Mouse (Mus musculus): ENCODE measurements around the gene Myom1. TPM values are rescaled to one million over a fixed set of nuclear protein-coding genes. Genes with fewer than 3 reads are reported as not detected.

Myom1 gene
- polyA plus RNA-seq, 1 experiment from 2014 or later = 5.7 TPM

- Histone ChIP-seq H3K4me3 (ENCODE audit: low read depth, low read length) (no peak overlapping the region), H3K27ac (ENCODE audit: low read depth) (peak overlapping the region; percentile 28), H3K27me3 (ENCODE audit: insufficient read depth, low read length) (no peaks in the 10 kb centered on the region), H3K4me2 (no peak overlapping the region), H3K36me3 (ENCODE audit: insufficient read depth) (no peaks in the 10 kb centered on the region), H3K4me1 (ENCODE audit: insufficient read depth) (no peaks in the 10 kb centered on the region), H3K9ac (no peak overlapping the region), H3K9me3 (ENCODE audit: low read depth, low read length) (no peaks in the 10 kb centered on the region)
- TF ChIP-seq CTCF (IDR thresholded peaks at IDR 0.05; ENCODE audit: low read depth) = no peak
- WGBS = 31% methylated on average over 9 of the region's 9 CpGs
- peak; percentile 43 for DNase-seq
- 0 out of 2 replicates have a peak, but pooled peaks have one; percentile 50 for ATAC-seq (ENCODE audit: insufficient read depth)
Measured at GRCm38 (mm10) chr17:71088991-71089434, 86.6 kb downstream of the Myom1 start.

GRCm38 (mm10) chr17:71089781-71090480 is 87.5 kb downstream of the Myom1 start:
- peak overlapping the region; percentile 60; the same call in 1 of the 2 replicates for H3K27ac ChIP-seq (ENCODE audit: low read depth)
- H3K4me3 ChIP-seq (ENCODE audit: low read depth, low read length) = no peak overlapping the region
- DNase-seq = no peak
- no peak for TF ChIP-seq CTCF (IDR thresholded peaks at IDR 0.05; ENCODE audit: low read depth)
- H3K27me3 ChIP-seq (ENCODE audit: insufficient read depth, low read length) = no peaks in the 10 kb centered on the region
- WGBS = 78% methylated on average over 11 of the region's 11 CpGs
- H3K9me3 ChIP-seq (ENCODE audit: low read depth, low read length) = no peaks in the 10 kb centered on the region
- H3K4me2 ChIP-seq = no peak overlapping the region
- no peak overlapping the region for H3K9ac ChIP-seq
- no peaks in the 10 kb centered on the region for H3K36me3 ChIP-seq (ENCODE audit: insufficient read depth)
- no peaks in the 10 kb centered on the region for H3K4me1 ChIP-seq (ENCODE audit: insufficient read depth)
- ATAC-seq (ENCODE audit: insufficient read depth) = no peak

- H3K4me3 ChIP-seq (ENCODE audit: low read depth, low read length) = no peak overlapping the region
- ATAC-seq (ENCODE audit: insufficient read depth) = no peak
- WGBS = 49% methylated on average over 4 of the region's 4 CpGs
- H3K36me3 ChIP-seq (ENCODE audit: insufficient read depth) = no peaks in the 10 kb centered on the region
- DNase-seq = no peak
- H3K9ac ChIP-seq = no peak overlapping the region
- no peaks in the 10 kb centered on the region for H3K27me3 ChIP-seq (ENCODE audit: insufficient read depth, low read length)
- TF ChIP-seq CTCF (IDR thresholded peaks at IDR 0.05; ENCODE audit: low read depth) = no peak
- no peaks in the 10 kb centered on the region for H3K4me1 ChIP-seq (ENCODE audit: insufficient read depth)
- H3K9me3 ChIP-seq (ENCODE audit: low read depth, low read length) = no peaks in the 10 kb centered on the region
- no peak overlapping the region for H3K4me2 ChIP-seq
- no peak overlapping the region for H3K27ac ChIP-seq (ENCODE audit: low read depth)
Measured at GRCm38 (mm10) chr17:71091024-71091423, 88.6 kb downstream of the Myom1 start.

GRCm38 (mm10) chr17:71092341-71092740 is 89.9 kb downstream of the Myom1 start:
- Histone ChIP-seq H3K9ac (no peak overlapping the region), H3K4me2 (no peak overlapping the region), H3K4me3 (ENCODE audit: low read depth, low read length) (no peak overlapping the region), H3K27ac (ENCODE audit: low read depth) (no peak overlapping the region), H3K9me3 (ENCODE audit: low read depth, low read length) (no peaks in the 10 kb centered on the region), H3K36me3 (ENCODE audit: insufficient read depth) (no peaks in the 10 kb centered on the region), H3K27me3 (ENCODE audit: insufficient read depth, low read length) (no peaks in the 10 kb centered on the region), H3K4me1 (ENCODE audit: insufficient read depth) (no peaks in the 10 kb centered on the region)
- no peak for ATAC-seq (ENCODE audit: insufficient read depth)
- no peak for DNase-seq
- 90% methylated on average over 4 of the region's 4 CpGs for WGBS
- TF ChIP-seq CTCF (IDR thresholded peaks at IDR 0.05; ENCODE audit: low read depth) = no peak

DNA sequence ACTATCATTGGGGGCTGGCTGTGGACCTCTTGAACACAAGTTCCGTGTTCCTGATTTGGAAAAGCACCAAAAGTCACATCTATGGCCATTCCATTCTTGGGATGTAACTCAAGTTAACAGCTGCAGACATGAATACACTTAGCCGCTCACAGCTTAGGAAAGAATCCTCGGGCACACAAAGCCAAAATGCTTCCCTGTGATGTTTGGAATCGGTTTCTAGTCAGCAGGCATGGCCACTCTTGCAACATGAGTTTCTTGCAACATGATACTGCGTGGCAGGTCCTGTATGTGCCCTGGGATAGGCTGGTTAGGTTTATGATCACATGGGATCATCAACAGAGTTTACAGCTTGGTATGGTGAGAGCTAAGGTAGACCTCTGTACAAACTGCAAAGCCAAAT is 91.4 kb downstream of the Myom1 start:
- Histone ChIP-seq H3K9me3 (ENCODE audit: low read depth, low read length) (no peaks in the 10 kb centered on the region), H3K4me1 (ENCODE audit: insufficient read depth) (no peaks in the 10 kb centered on the region), H3K27me3 (ENCODE audit: insufficient read depth, low read length) (no peaks in the 10 kb centered on the region), H3K4me2 (no peak overlapping the region), H3K9ac (no peak overlapping the region), H3K27ac (ENCODE audit: low read depth) (no peak overlapping the region), H3K4me3 (ENCODE audit: low read depth, low read length) (no peak overlapping the region), H3K36me3 (ENCODE audit: insufficient read depth) (no peaks in the 10 kb centered on the region)
- DNase-seq (peak; percentile 8), ATAC-seq (ENCODE audit: insufficient read depth) (no peak)
- WGBS = 72% methylated on average over 5 of the region's 5 CpGs
- TF ChIP-seq CTCF (IDR thresholded peaks at IDR 0.05; ENCODE audit: low read depth) = no peak

GRCm38 (mm10) chr17:71094438-71094837 is 92.0 kb downstream of the Myom1 start:
- Histone ChIP-seq H3K27me3 (ENCODE audit: insufficient read depth, low read length) (no peaks in the 10 kb centered on the region), H3K4me3 (ENCODE audit: low read depth, low read length) (no peak overlapping the region), H3K9me3 (ENCODE audit: low read depth, low read length) (no peaks in the 10 kb centered on the region), H3K9ac (no peak overlapping the region), H3K27ac (ENCODE audit: low read depth) (no peak overlapping the region), H3K36me3 (ENCODE audit: insufficient read depth) (no peaks in the 10 kb centered on the region), H3K4me1 (ENCODE audit: insufficient read depth) (no peaks in the 10 kb centered on the region), H3K4me2 (no peak overlapping the region)
- no peak for ATAC-seq (ENCODE audit: insufficient read depth)
- DNase-seq = no peak
- 79% methylated on average over 3 of the region's 3 CpGs for WGBS
- TF ChIP-seq CTCF (IDR thresholded peaks at IDR 0.05; ENCODE audit: low read depth) = no peak

GRCm38 (mm10) chr17:71096557-71097208 is 94.2 kb downstream of the Myom1 start:
- TF ChIP-seq CTCF (IDR thresholded peaks at IDR 0.05; ENCODE audit: low read depth) = no peak
- WGBS = 51% methylated on average over 8 of the region's 8 CpGs
- DNase-seq = no peak
- Histone ChIP-seq H3K4me1 (ENCODE audit: insufficient read depth) (no peaks in the 10 kb centered on the region), H3K4me2 (no peak overlapping the region), H3K9me3 (ENCODE audit: low read depth, low read length) (no peaks in the 10 kb centered on the region), H3K4me3 (ENCODE audit: low read depth, low read length) (no peak overlapping the region), H3K27me3 (ENCODE audit: insufficient read depth, low read length) (no peaks in the 10 kb centered on the region), H3K36me3 (ENCODE audit: insufficient read depth) (no peaks in the 10 kb centered on the region), H3K27ac (ENCODE audit: low read depth) (no peak overlapping the region), H3K9ac (no peak overlapping the region)
- no peak for ATAC-seq (ENCODE audit: insufficient read depth)

Data from lung, embryonic 14.5 days (tissue).